Comparison of ENCODE assay signal across 25 mouse cellular contexts in genomic region chr11:16290381-16290780, GRCm38 (mm10). TPM values are rescaled to one million over a fixed set of nuclear protein-coding genes. Genes with fewer than 3 reads are reported as not detected.
DNase-seq lines count a peak whose midpoint lies in the region; ATAC-seq lines count a peak whose summit lies in the region.
"Had no signal": no experiment of that assay in that cellular context is flagged by ENCODE, and none has a peak within 500 bp of the region (broad histone marks: within the 10 kb centered on the region; RNA-seq: fewer than 3 reads in every experiment).

No protein-coding gene starts in this region.

- H3K4me2 ChIP-seq in kidney, embryonic 14.5 days (replicated peaks; ENCODE audit: low read depth, low read length), result no peak overlapping the region
- H3K4me2 ChIP-seq in midbrain, embryonic 14.5 days (ENCODE audit: low read length), result no peak overlapping the region
- H3K4me2 ChIP-seq in heart, embryonic 11.5 days, result no peak overlapping the region
- H3K4me2 ChIP-seq: hindbrain, embryonic 12.5 days had no signal

- no peak overlapping the region for H3K9ac ChIP-seq in kidney, embryonic 14.5 days (ENCODE audit: low read depth, low read length)
- H3K9ac ChIP-seq in midbrain, embryonic 14.5 days (replicated peaks; ENCODE audit: low read length), result no peak overlapping the region
- H3K9ac ChIP-seq in heart, embryonic 11.5 days (ENCODE audit: low read depth, low read length), result no peak overlapping the region
- H3K9ac ChIP-seq: hindbrain, embryonic 12.5 days had no signal

- no peaks in the 10 kb centered on the region for H3K36me3 ChIP-seq in kidney, embryonic 14.5 days (ENCODE audit: control insufficient read depth, insufficient read depth, low read length)
- H3K36me3 ChIP-seq in midbrain, embryonic 14.5 days (ENCODE audit: control insufficient read depth, insufficient read depth, low read length), result no peaks in the 10 kb centered on the region
- no peaks in the 10 kb centered on the region for H3K36me3 ChIP-seq in midbrain, embryonic 10.5 days
- no peaks in the 10 kb centered on the region for H3K36me3 ChIP-seq in heart, embryonic 11.5 days (ENCODE audit: control insufficient read depth, insufficient read depth, low read length)
- H3K36me3 ChIP-seq: embryonic facial prominence, embryonic 10.5 days; forebrain, embryonic 10.5 days; hindbrain, embryonic 12.5 days had no signal

- H3K9me3 ChIP-seq in kidney, embryonic 14.5 days (ENCODE audit: control insufficient read depth, low read length), result no peaks in the 10 kb centered on the region
- H3K9me3 ChIP-seq in midbrain, embryonic 14.5 days (ENCODE audit: control insufficient read depth, low read length), result no peaks in the 10 kb centered on the region
- H3K9me3 ChIP-seq in midbrain, embryonic 10.5 days (replicated peaks), result no peaks in the 10 kb centered on the region
- no peaks in the 10 kb centered on the region for H3K9me3 ChIP-seq in heart, embryonic 11.5 days (replicated peaks; ENCODE audit: control insufficient read depth, low read length)
- H3K9me3 ChIP-seq: embryonic facial prominence, embryonic 10.5 days; forebrain, embryonic 10.5 days; hindbrain, embryonic 12.5 days had no signal

- WGBS in kidney, embryonic 14.5 days, result 87% methylated on average over 1 of the region's 1 CpGs
- 87% methylated on average over 1 of the region's 1 CpGs for WGBS in midbrain, embryonic 14.5 days
- WGBS in midbrain, embryonic 10.5 days, result 90% methylated on average over 1 of the region's 1 CpGs
- WGBS in heart, embryonic 11.5 days (ENCODE audit: insufficient replicate concordance), result 69% methylated on average over 1 of the region's 1 CpGs

- H3K27me3 ChIP-seq in kidney, embryonic 14.5 days (ENCODE audit: control insufficient read depth, insufficient read depth, low read length), result no peaks in the 10 kb centered on the region
- H3K27me3 ChIP-seq in midbrain, embryonic 14.5 days (ENCODE audit: control insufficient read depth, insufficient read depth, low read length), result no peaks in the 10 kb centered on the region
- H3K27me3 ChIP-seq in midbrain, embryonic 10.5 days (ENCODE audit: low read depth, poor library complexity, severe bottlenecking), result no peaks in the 10 kb centered on the region
- no peaks in the 10 kb centered on the region for H3K27me3 ChIP-seq in heart, embryonic 11.5 days (ENCODE audit: control insufficient read depth, insufficient read depth, low read length)
- H3K27me3 ChIP-seq: hindbrain, embryonic 12.5 days had no signal

- H3K27ac ChIP-seq in kidney, embryonic 14.5 days (ENCODE audit: low read depth, low read length), result no peak overlapping the region
- no peak overlapping the region for H3K27ac ChIP-seq in midbrain, embryonic 14.5 days (replicated peaks; ENCODE audit: low read depth, low read length)
- no peak overlapping the region for H3K27ac ChIP-seq in midbrain, embryonic 10.5 days (replicated peaks)
- no peak overlapping the region for H3K27ac ChIP-seq in heart, embryonic 11.5 days (ENCODE audit: low read depth, low read length)
- H3K27ac ChIP-seq: embryonic facial prominence, embryonic 10.5 days; forebrain, embryonic 10.5 days; gastrocnemius, adult 2 months; hindbrain, embryonic 12.5 days had no signal

- no peaks in the 10 kb centered on the region for H3K4me1 ChIP-seq in kidney, embryonic 14.5 days (ENCODE audit: control insufficient read depth, insufficient read depth, low read length)
- H3K4me1 ChIP-seq in midbrain, embryonic 14.5 days (ENCODE audit: control insufficient read depth, insufficient read depth, low read length), result no peaks in the 10 kb centered on the region
- no peaks in the 10 kb centered on the region for H3K4me1 ChIP-seq in midbrain, embryonic 10.5 days
- H3K4me1 ChIP-seq in heart, embryonic 11.5 days (ENCODE audit: control insufficient read depth, insufficient read depth, low read length), result no peaks in the 10 kb centered on the region
- H3K4me1 ChIP-seq: embryonic facial prominence, embryonic 10.5 days; forebrain, embryonic 10.5 days; hindbrain, embryonic 12.5 days had no signal

- no peak overlapping the region for H3K4me3 ChIP-seq in kidney, embryonic 14.5 days (ENCODE audit: low read length)
- H3K4me3 ChIP-seq in midbrain, embryonic 14.5 days (replicated peaks; ENCODE audit: low read depth, low read length), result no peak overlapping the region
- H3K4me3 ChIP-seq in midbrain, embryonic 10.5 days, result no peak overlapping the region
- no peak overlapping the region for H3K4me3 ChIP-seq in heart, embryonic 11.5 days (ENCODE audit: low read depth, low read length)
- H3K4me3 ChIP-seq: embryonic facial prominence, embryonic 10.5 days; erythroblast, embryonic 14.5 days; forebrain, embryonic 10.5 days; gastrocnemius, adult 2 months; hindbrain, embryonic 12.5 days had no signal

- no peak for ATAC-seq in kidney, embryonic 14.5 days (ENCODE audit: low FRiP score, low TSS enrichment)
- no peak for ATAC-seq in midbrain, embryonic 14.5 days (ENCODE audit: low FRiP score, low TSS enrichment)
- no peak for ATAC-seq in heart, embryonic 11.5 days (replicated peaks; ENCODE audit: insufficient number of reproducible peaks, low FRiP score, low TSS enrichment)
- ATAC-seq: activated CD4-positive, CD25-positive, alpha-beta regulatory T cell, adult 4 months; forebrain, embryonic 14.5 days; Patski had no signal

- peak; percentile 7 for DNase-seq in kidney, adult 18-20 months
- DNase-seq in midbrain, embryonic 14.5 days, result peak; percentile 8
- no peak for DNase-seq in midbrain, embryonic 10.5 days (ENCODE audit: low spot score)
- peak; percentile 40 to 62 for DNase-seq in kidney, postnatal 25 days
- no peak for DNase-seq in embryo, embryonic 11 days
- no peak for DNase-seq in spleen, postnatal 4 days (ENCODE audit: low spot score in 2 of 2)
- DNase-seq: adrenal gland, postnatal 14 days; cerebellum, adult 18-20 months; cerebellum, adult 9-11 months; cerebellum, postnatal 36 days; gastrocnemius, adult 2 months; gastrocnemius, postnatal 36 days; heart, adult 11 months; heart, postnatal 10 days; heart, postnatal 4 days had no signal

RNA-seq across cellular contexts. Expression of gene Vstm2a, which starts 32.9 kb away (rescaled TPM):
- 0.09 and 0.50 TPM in 2 replicates for polyA plus RNA-seq in kidney, embryonic 14.5 days (2014; fragmentation: Nextera tagmentation; extraction: Ambion mirVana)
- polyA plus RNA-seq in midbrain, embryonic 14.5 days (2014; fragmentation: Nextera tagmentation; extraction: Ambion mirVana), result 64.2 and 73.7 TPM in 2 replicates
- polyA plus RNA-seq in midbrain, embryonic 10.5 days (2016; fragmentation: Nextera tagmentation; extraction: Ambion mirVana), result 0.83 and 3.3 TPM in 2 replicates
- polyA plus RNA-seq in heart, embryonic 11.5 days (2014; fragmentation: Nextera tagmentation; extraction: Ambion mirVana), result 0.35 and 0.46 TPM in 2 replicates
- polyA plus RNA-seq: activated CD4-positive, CD25-positive, alpha-beta regulatory T cell, adult 4 months; C2C12; erythroblast, embryonic 14.5 days; Patski had no signal

Comparison
In these comparisons a context has a peak if more than half of its experiments do, and no peak if none do; other contexts are left out.
1. DNase-seq: peak in kidney, adult 18-20 months (single experiment), midbrain, embryonic 14.5 days (single experiment) and kidney, postnatal 25 days (2 of 2); none in midbrain, embryonic 10.5 days (single experiment), embryo, embryonic 11 days (single experiment) and spleen, postnatal 4 days (0 of 2).
2. RNA of gene Vstm2a, which starts 32.9 kb away (polyA plus RNA-seq): 64.2 to 73.7 TPM in midbrain, embryonic 14.5 days; 0.83 to 3.3 TPM in midbrain, embryonic 10.5 days, 0.35 to 0.46 TPM in heart, embryonic 11.5 days and 0.09 to 0.50 TPM in kidney, embryonic 14.5 days; every median in the first group is over 10 times any median in the second.